Mouse (Mus musculus) yolk sac, embryonic 10.5 days (tissue): ENCODE data around the gene Gm10375.
"Not testable (repeated sequence)": the region's sequence is repeated elsewhere in the genome, so short reads cannot be mapped to it uniquely, and the experiment has no call there.

Experiments used
- DNase-seq: peaks from one replicate; pipeline ENCODE4 v3.0.0-alpha.2; 2017; ENCODE audit warnings: low spot score

Gm10375 gene

DNA sequence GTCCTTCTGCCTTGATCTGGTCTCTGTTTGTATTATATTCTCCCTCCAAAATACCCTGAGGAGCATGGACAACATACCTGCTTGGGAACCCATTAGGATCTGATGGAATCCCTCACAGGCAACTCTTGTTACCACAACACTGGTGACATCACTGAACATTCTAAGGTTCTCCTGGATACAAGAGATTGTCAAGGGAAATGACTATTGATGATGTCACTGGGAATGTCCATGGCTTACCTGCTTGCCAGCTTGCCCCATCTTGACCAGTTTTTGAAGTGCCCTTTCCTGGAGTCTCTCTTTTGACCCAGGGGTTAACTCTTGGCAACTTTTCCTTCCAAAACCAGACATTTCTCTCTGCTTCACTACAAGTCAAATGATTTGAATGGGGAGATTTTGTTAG lies at the start of gene Gm10375:
Gene Gm10375, minus strand, starts transcription at position 101 of the 400 bp plus-strand sequence.
- not testable (repeated sequence) for DNase-seq

GRCm38 (mm10) chr14:43579046-43579445 lies 28.8 kb downstream of the Gm10375 start, which contains the start of gene Gm17654:
TSS of gene Gm17654 (minus strand) at chr14:43579146.
- DNase-seq, result not testable (repeated sequence)

DNA sequence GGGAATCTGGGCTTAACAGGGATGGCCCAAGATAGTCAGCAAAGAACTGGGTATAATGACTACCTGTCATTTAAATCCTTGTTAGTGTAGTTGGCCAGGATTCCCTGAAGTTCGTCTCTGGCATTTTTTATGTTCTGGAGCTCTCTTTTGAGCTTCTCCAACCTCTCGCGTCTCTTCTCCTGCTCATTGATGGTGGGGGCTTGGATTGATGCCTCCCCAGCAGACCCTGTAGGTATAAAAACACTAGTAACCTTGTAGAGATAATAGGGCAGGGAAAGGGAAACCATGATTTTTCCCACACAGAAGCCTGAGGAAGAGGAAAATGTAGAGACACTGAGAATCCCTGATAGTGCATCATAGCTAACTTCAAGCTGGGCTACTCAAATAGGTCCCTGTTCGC lies 29.8 kb downstream of the Gm10375 start:
- not testable (repeated sequence) for DNase-seq
